Mouse (Mus musculus) bone marrow macrophage, adult 2 months (primary cell): ENCODE results near the gene Krt73.

Experiments
- CTCF ChIP-seq: IDR thresholded peaks from 2 replicates; pipeline ENCODE4 v1.5.1; 2012; ENCODE audit warnings: low read depth, mild to moderate bottlenecking, low read length, moderate library complexity
- POLR2A ChIP-seq: IDR thresholded peaks from 2 replicates; pipeline ENCODE4 v1.6.1; 2012; ENCODE audit warnings: mild to moderate bottlenecking, low read depth, low read length, borderline replicate concordance

DNA sequence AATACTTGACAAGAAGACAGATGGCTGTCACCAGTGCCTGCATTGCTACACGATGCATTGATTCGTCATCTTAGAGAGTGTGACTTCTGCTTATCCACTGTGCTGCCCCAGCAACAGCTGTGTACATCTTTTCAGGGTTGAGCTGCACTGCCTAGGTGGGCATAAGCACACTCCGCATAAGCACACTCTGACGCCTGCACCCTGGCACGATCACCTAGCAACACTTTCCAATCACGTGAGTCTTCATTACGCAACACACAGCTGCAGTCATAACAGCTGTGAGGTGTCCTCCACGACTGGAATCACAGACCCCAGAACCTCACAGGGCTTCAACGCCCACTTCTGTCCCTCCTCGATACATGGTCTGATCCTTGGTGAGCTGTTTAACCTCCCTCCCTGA is 28.7 kb downstream of the Krt73 start:
- TF ChIP-seq POLR2A = no peak
- no peak for TF ChIP-seq CTCF
